Mouse (Mus musculus) heart, embryonic 10.5 days (tissue): ENCODE measurements around the gene Fam169a. TPM values are rescaled to one million over a fixed set of nuclear protein-coding genes. Genes with fewer than 3 reads are reported as not detected.
"Not testable (repeated sequence)": the region's sequence is repeated elsewhere in the genome, so short reads cannot be mapped to it uniquely, and the experiment has no call there.

ENCODE experiments used
- DNase-seq: peaks from one replicate; pipeline ENCODE4 v3.0.0-alpha.2; 2017; ENCODE audit warnings: low spot score
- H3K27ac ChIP-seq: fragments of 300-500 bp; sonication (generic); 2 replicates; pipeline ENCODE4 v1.5.1; 2016; ENCODE audit warnings: mild to moderate bottlenecking
- H3K27me3 ChIP-seq: fragments of 300-500 bp; sonication (generic); 2 replicates; pipeline ENCODE4 v1.6.1; 2016; ENCODE audit warnings: mild to moderate bottlenecking; ENCODE audit not compliant: poor library complexity, insufficient read depth, severe bottlenecking
- H3K36me3 ChIP-seq: fragments of 300-500 bp; sonication (generic); 2 replicates; pipeline ENCODE4 v1.6.1; 2016; ENCODE audit warnings: mild to moderate bottlenecking, moderate library complexity
- H3K4me1 ChIP-seq: fragments of 300-500 bp; sonication (generic); 2 replicates; pipeline ENCODE4 v1.6.1; 2016; ENCODE audit warnings: mild to moderate bottlenecking
- H3K4me3 ChIP-seq: fragments of 300-500 bp; sonication (generic); 2 replicates; pipeline ENCODE4 v1.5.1; 2016; ENCODE audit warnings: mild to moderate bottlenecking, moderate library complexity
- H3K9me3 ChIP-seq: fragments of 300-500 bp; sonication (generic); 2 replicates; pipeline ENCODE4 v1.6.1; 2016; ENCODE audit warnings: mild to moderate bottlenecking, moderate library complexity
- WGBS: fragments of 180-500 bp; shearing (Covaris S2); methylation state at CpG from one replicate; pipeline ENCODE4 v1.1.7; 2016; 5-methylcytosine and 5-hydroxymethylcytosine counted together
- polyA plus RNA-seq: library from polyadenylated mRNA; unstranded; fragments of >200 nt; fragmentation: Nextera tagmentation; extraction: Ambion mirVana; gene quantifications from 2 replicates; pipeline ENCODE4 v1.2.1, GENCODE M21; 2016

Fam169a gene
- polyA plus RNA-seq, 1 experiment from 2014 or later: 12.7 TPM

DNA sequence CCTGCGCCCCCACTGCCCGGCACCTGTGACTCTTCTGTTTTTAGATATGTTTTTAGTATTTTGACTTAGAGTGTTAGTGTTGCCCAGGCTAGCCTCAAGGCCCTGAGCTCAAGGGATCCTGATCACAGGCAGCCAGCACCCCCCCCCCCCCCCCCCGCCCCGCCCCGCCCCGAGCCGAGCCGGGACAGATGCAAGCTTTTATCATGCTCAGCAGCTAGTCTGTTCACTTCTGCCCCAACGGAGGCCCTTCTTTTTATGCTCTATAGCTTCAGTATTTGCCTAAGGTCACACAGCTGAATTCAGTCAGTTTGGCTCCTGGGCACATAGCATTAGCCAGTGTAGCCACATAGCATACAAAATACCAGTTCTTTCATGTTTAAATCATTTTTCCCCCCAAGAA is 19.2 kb downstream of the Fam169a start:
- peak; percentile 83 for DNase-seq
- Histone ChIP-seq H3K27me3 (no peaks in the 10 kb centered on the region), H3K27ac (no peak overlapping the region), H3K36me3 (0 out of 2 replicates have a peak, but pooled peaks cover 3% of the 10 kb centered on the region), H3K4me1 (peaks cover 11% of the 10 kb centered on the region), H3K4me3 (no peak overlapping the region), H3K9me3 (no peaks in the 10 kb centered on the region)
- WGBS: 65% methylated on average over 6 of the region's 9 CpGs

DNA sequence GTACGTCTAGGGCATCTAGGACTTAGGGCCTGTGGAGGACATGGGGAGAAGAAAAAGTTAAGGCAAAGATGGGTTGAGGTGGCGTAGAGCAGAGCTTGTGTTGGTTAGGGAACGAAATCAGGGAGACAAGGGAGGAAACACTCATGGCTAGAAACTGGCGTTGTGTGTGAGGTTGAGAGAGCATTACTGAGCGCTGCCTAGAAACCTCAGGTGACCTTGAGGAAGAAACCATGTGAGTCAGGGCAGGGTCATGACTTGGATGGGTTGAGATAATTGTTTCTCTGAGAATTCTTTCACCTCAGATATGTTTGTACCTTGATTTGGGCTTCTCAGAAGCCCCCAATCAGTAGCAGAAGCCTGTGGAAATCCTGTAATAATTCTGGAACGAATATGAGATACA is 20.3 kb downstream of the Fam169a start:
- no peak overlapping the region for H3K4me3 ChIP-seq
- no peaks in the 10 kb centered on the region for H3K9me3 ChIP-seq
- H3K27ac ChIP-seq: no peak overlapping the region
- WGBS: 91% methylated on average over 6 of the region's 6 CpGs
- DNase-seq: no peak
- peaks cover 7% of the 10 kb centered on the region; the same call in 1 of the 2 replicates for H3K36me3 ChIP-seq
- peaks cover 6% of the 10 kb centered on the region for H3K4me1 ChIP-seq
- H3K27me3 ChIP-seq: no peaks in the 10 kb centered on the region

- H3K27ac ChIP-seq: no peak overlapping the region
- no peaks in the 10 kb centered on the region for H3K9me3 ChIP-seq
- no peaks in the 10 kb centered on the region for H3K27me3 ChIP-seq
- no peak for DNase-seq
- WGBS: 92% methylated on average over 3 of the region's 3 CpGs
- H3K4me3 ChIP-seq: no peak overlapping the region
- H3K36me3 ChIP-seq: peaks cover 5% of the 10 kb centered on the region; the same call in 1 of the 2 replicates
- peaks cover 4% of the 10 kb centered on the region; the same call in 1 of the 2 replicates for H3K4me1 ChIP-seq
Measured at GRCm38 (mm10) chr13:97088183-97088582, 21.1 kb downstream of the Fam169a start.

DNA sequence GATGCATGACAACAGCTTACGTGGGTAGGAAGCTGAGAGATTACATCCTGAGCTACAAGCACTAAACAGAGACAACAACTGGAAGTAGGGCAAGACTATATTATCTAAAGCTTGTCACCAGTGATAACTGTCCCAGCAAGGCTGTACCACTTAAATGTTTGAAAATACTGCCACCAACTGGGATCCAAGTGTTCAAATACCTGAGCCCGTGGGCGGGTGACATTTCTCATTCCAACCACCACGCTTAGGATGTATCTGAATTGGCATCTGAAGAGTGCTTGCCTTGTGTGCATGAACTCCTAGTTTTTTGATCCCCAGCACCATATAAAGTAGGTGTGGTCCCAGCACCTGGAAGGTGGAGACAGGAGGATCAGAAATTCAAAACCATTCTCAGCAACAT is 28.6 kb downstream of the Fam169a start:
- H3K4me3 ChIP-seq: no peak overlapping the region
- no peaks in the 10 kb centered on the region for H3K9me3 ChIP-seq
- no peaks in the 10 kb centered on the region for H3K27me3 ChIP-seq
- WGBS: 72% methylated on average over 4 of the region's 4 CpGs
- H3K36me3 ChIP-seq: peaks cover 10% of the 10 kb centered on the region; the same call in 1 of the 2 replicates
- no peaks in the 10 kb centered on the region; the same call in 1 of the 2 replicates for H3K4me1 ChIP-seq
- DNase-seq: no peak
- H3K27ac ChIP-seq: no peak overlapping the region

DNA sequence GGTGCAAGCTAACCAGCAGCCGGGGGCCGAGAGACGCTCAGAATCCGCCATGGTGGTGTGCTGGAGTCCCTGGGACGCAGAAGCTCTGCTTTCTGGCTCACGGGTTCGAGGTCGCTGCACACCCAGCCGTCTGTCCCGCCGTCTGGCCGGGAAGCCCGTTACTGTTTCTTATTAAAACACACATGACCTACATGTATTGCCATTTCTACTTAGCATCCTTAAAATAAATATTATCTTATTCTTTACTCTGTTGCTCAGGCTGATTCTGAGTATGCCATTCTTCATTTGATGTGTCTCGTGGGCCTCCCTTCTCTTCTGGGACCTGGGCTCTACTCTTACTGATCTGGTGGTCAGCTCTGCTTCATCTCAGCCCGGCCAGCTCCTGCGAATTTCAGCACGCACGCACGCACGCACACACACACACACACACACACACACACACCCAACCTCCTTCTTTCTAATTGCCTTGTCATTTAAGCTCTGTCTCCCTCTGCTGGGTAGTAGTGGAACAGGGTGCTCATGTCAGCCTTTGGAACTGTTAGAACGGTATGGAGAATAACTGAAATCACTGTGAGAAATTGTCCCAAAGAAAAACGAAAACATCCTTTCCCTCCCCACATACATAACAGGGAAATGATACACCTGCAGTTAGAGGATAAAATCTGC is 32.2 kb downstream of the Fam169a start, which contains the start of gene Gm6169:
TSS of gene Gm6169 (minus strand) at position 51 of the 666 bp plus-strand sequence.
- Histone ChIP-seq H3K4me3 (no peak within 1 kb of the TSS), H3K9me3 (no peaks in the 10 kb centered on the region), H3K27me3 (no peaks in the 10 kb centered on the region), H3K27ac (no peak within 1 kb of the TSS), H3K4me1 (no peaks in the 10 kb centered on the region; the same call in 1 of the 2 replicates), H3K36me3 (no peaks in the 10 kb centered on the region)
- no peak for DNase-seq
- 85% methylated on average over 22 of the region's 22 CpGs for WGBS

DNA sequence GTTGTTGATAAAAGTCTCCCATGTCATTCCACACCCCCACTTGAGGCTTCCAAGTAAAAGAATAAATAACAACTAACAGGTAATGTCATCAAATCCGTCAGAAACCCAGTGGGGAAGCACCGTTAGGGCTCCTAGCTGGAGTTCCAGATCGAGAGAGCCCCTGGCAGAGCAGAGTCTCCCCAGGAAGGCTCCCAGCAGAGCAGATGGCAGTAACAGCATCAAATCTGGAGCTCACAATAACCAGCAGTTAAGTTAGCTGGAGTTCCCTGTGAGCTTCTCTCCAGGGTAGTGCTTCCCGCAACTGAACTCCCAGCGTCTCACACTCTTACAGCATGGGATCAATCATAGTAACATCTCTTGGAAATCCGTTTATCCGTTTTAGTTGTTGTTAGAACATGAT is 37.9 kb downstream of the Fam169a start:
- no peaks in the 10 kb centered on the region for H3K4me1 ChIP-seq
- peaks cover 10% of the 10 kb centered on the region for H3K36me3 ChIP-seq
- H3K4me3 ChIP-seq: no peak overlapping the region
- no peak overlapping the region for H3K27ac ChIP-seq
- no peaks in the 10 kb centered on the region for H3K9me3 ChIP-seq
- 63% methylated on average over 7 of the region's 7 CpGs for WGBS
- no peak for DNase-seq
- no peaks in the 10 kb centered on the region for H3K27me3 ChIP-seq

DNA sequence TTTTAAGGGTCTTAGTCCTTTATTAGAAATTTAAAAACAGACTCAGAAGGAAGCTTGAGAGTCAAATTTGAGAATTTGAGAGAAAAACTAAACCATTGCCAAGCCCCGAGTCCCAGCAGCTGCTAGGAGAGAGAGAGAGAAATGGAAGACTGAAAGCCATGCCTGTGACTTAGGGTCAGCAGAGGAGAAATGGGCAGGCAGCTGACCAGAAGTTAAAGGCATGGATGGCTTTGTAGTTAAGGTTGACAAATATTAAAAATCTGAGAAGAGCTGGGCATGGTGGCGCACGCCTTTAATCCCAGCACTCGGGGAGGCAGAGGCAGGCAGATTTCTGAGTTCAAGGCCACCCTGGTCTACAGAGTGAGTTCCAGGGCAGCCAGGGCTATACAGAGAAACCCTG is 40.6 kb downstream of the Fam169a start:
- not testable (repeated sequence) for H3K27ac ChIP-seq, H3K27me3 ChIP-seq, DNase-seq, H3K4me1 ChIP-seq, H3K9me3 ChIP-seq, H3K4me3 ChIP-seq
- whole genome bisulfite sequencing: 93% methylated on average over 4 of the region's 4 CpGs
- H3K36me3 ChIP-seq: peaks cover 27% of the 10 kb centered on the region

GRCm38 (mm10) chr13:97109046-97109445 is 42.0 kb downstream of the Fam169a start:
- H3K4me1 ChIP-seq: no peaks in the 10 kb centered on the region
- no peak for DNase-seq
- no peaks in the 10 kb centered on the region for H3K9me3 ChIP-seq
- peaks cover 33% of the 10 kb centered on the region for H3K36me3 ChIP-seq
- H3K4me3 ChIP-seq: no peak overlapping the region
- H3K27me3 ChIP-seq: no peaks in the 10 kb centered on the region
- 85% methylated on average over 4 of the region's 4 CpGs for WGBS
- no peak overlapping the region for H3K27ac ChIP-seq

- Histone ChIP-seq H3K9me3 (no peaks in the 10 kb centered on the region), H3K4me3 (no peak overlapping the region), H3K4me1 (no peaks in the 10 kb centered on the region), H3K27me3 (no peaks in the 10 kb centered on the region), H3K27ac (no peak overlapping the region), H3K36me3 (peaks cover 57% of the 10 kb centered on the region)
- WGBS: 79% methylated on average over 3 of the region's 3 CpGs
- no peak for DNase-seq
Measured at GRCm38 (mm10) chr13:97121341-97121740, 54.3 kb downstream of the Fam169a start.

DNA sequence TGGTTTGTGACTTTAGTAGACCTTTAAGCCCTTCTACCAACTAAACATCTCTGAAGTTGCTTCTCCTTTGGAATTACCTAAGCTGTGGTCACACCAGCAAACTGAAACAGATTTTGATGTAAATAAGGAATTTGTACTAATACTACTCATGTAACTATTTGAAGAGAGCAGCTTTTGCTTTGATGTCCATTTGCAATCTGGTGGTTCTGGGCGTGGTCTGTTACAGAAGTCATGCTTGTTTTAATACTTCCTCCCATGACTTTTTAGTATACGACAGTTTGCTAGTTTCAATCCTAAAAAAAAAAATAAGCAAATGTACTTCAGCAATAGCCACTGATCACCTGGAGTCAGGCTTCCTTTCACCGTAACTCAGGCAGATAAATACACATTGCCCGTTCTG is 62.6 kb downstream of the Fam169a start:
- H3K4me1 ChIP-seq, H3K9me3 ChIP-seq, H3K4me3 ChIP-seq, H3K27me3 ChIP-seq, H3K27ac ChIP-seq, DNase-seq: not testable (repeated sequence)
- WGBS: 91% methylated on average over 4 of the region's 4 CpGs
- H3K36me3 ChIP-seq: peaks cover 37% of the 10 kb centered on the region

DNA sequence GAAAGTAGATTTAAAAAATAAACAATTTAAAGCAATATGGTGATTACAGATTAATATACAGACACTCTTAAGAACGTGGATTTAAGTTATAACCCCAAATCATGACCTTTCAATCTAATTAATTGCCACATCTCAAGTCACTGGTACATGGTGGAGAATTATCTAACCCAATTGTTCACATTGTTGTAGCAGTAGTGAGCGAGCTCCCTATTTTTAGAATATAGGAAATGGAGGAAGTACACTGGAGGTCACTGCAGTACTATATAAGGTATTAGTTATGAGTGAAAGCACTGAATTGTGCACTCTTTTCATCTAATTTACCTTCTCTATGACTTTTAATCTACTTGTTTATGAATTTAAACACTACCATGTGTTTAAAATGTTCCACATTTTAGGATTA is 63.3 kb downstream of the Fam169a start:
- H3K4me1 ChIP-seq, H3K9me3 ChIP-seq, DNase-seq, H3K4me3 ChIP-seq, H3K27ac ChIP-seq, H3K27me3 ChIP-seq: not testable (repeated sequence)
- WGBS: no CpG with 5 or more reads among the region's 2 CpGs
- peaks cover 43% of the 10 kb centered on the region for H3K36me3 ChIP-seq

DNA sequence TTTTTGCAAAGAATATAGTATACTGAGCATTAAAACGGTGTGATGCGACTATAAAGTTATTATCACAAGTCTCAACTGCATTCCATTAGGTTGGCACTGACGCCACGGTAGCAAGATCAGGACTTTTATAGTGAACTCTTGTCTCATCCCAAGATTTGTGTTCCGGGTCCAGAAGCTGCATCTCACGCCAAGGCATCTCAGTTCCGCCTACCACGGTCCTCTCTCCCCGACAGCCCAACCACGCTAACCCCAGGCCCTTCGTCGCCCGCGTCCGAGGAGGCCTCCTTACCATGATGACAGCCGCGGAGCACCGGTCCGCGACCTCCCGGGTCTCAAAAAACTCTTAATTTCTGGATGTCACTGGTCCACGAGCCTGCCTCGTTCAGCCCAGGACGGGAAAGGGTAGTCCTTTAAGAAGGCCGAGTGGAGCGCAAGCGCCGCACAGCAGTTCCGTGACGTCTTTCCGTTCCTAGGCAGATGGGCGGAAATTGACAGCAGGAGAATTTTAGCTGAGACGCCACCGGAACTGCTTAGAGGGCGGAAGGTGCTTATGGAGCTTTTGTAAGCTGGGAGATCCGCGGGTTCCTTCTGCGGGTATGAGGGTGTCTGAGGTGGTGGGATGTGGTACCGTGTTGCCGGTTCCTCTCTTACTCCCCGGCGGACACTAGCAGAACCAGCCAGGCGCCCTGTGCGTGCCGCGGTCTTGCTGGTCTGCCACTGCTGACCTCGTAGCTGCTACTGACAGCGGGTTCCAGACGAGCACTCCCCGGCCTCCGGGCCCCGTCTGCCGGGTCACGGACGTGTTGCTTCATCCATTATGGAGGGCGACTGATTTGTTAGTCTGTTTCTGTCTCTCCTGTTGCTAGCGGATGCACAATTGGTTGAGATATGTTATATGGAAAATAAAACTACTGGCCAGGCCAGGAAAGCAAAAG is 70.6 kb downstream of the Fam169a start, which contains the start of the genes Gfm2 and Nsa2:
TSS of gene Gfm2 (plus strand) at position 472 of the 935 bp plus-strand sequence.
TSS of gene Nsa2 (minus strand) at position 472 of the 935 bp plus-strand sequence.
- Histone ChIP-seq H3K9me3 (no peaks in the 10 kb centered on the region), H3K27me3 (no peaks in the 10 kb centered on the region), H3K4me1 (peaks cover 6% of the 10 kb centered on the region; the same call in 1 of the 2 replicates), H3K4me3 (peak within 1 kb of the TSS; percentile 78), H3K36me3 (peaks cover 37% of the 10 kb centered on the region), H3K27ac (peak within 1 kb of the TSS; percentile 92)
- DNase-seq: peak; percentile 97
- WGBS: under 1% methylated on average over 57 of the region's 57 CpGs

- not testable (repeated sequence) for DNase-seq, H3K9me3 ChIP-seq
- peak overlapping the region; percentile 92 for H3K27ac ChIP-seq
Measured at GRCm38 (mm10) chr13:97138404-97138931, 71.4 kb downstream of the Fam169a start.

More at GRCm38 (mm10) chr13:97138404-97138931, 71.4 kb downstream of the Fam169a start:
- H3K4me3 ChIP-seq: peak overlapping the region; percentile 78
- H3K27me3 ChIP-seq, H3K4me1 ChIP-seq: not testable (repeated sequence)
- peaks cover 38% of the 10 kb centered on the region for H3K36me3 ChIP-seq
- WGBS: 30% methylated on average over 8 of the region's 8 CpGs
